Mouse (Mus musculus) C2C12 (cell line): ENCODE data around the gene C3.

Experiments used
- CEBPB ChIP-seq: IDR thresholded peaks from one replicate; pipeline ENCODE4 v1.6.1; 2011; ENCODE audit warnings: low read depth, mild to moderate bottlenecking, control low read depth, moderate library complexity
- CTCF ChIP-seq: IDR thresholded peaks from one replicate; pipeline ENCODE4 v1.5.1; 2011; ENCODE audit not compliant: control insufficient read depth, insufficient read depth, insufficient read length
- USF1 ChIP-seq: IDR thresholded peaks from one replicate; pipeline ENCODE4 v1.6.1; 2011; ENCODE audit warnings: low read depth, mild to moderate bottlenecking, control low read depth, moderate library complexity

GRCm38 (mm10) chr17:57201841-57202724 lies 25.9 kb downstream of the C3 start:
- no peak for TF ChIP-seq CTCF
- no peak for TF ChIP-seq CEBPB
- no peak for TF ChIP-seq USF1
